Mouse (Mus musculus) frontal cortex, adult (tissue): Measurements from ENCODE around the gene Sorbs1.

Experiments used
- ATAC-seq: cut with Nextera tagmentation; 2 replicates; pipeline ENCODE4 v1.9.2; 2017; ENCODE audit warnings: mild to moderate bottlenecking, moderate library complexity, mixed read lengths; ENCODE audit not compliant: low TSS enrichment

Sorbs1 gene

GRCm38 (mm10) chr19:40348175-40348574 is 165.4 kb downstream of the Sorbs1 start:
- peak; percentile 25; the same call in 1 of the 2 replicates for ATAC-seq

- ATAC-seq: no peak
Observed at GRCm38 (mm10) chr19:40346908-40347307, 166.7 kb downstream of the Sorbs1 start.

DNA sequence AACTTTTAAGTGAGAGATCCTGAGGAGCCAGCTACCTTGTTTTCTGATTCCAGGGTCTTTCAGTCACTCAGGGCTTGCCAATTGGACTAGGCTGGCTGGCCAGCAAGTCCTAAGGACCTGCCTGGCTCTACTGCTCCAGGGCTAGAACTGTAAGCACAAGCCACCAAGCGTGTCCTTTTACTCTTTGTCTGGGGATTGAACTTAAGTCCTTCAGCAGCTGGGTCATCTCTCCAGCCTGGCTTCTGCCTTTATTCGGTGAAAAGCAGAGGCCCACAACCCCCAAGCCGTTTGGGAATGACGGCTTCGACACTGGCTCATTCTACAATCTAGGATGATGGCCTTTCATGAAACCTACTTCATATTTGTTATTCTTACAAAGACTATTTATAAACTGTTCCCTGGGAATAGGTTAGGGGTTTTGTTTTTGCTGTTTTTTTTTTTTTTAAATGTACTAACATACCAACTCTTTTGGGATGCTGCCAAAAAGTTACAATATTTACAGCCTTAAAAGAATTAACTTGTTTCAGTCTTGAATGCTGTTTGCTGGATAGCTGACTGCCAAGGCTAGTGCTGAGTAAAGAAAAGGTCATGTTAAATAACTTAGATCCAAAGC is 167.2 kb downstream of the Sorbs1 start:
- ATAC-seq: no peak

DNA sequence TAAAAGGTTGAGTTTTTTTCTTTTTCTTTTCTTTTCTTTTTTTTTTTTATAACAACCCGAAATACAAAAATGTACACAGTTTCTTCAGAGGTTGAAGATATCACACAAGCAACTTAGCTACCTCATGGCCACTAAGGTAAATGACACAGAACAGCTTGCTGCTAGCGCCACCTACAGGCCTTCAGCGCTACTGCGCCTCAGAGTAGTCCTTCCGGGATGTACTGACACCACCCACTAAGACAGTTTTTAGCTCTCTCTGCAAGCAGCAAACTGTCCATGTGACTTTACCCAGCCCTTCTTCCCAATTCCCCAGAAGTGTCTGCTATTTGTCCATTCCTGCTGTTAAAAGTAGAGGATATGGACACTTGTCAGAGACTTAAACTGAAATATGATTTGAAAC is 167.9 kb downstream of the Sorbs1 start:
- peak; percentile 76 for ATAC-seq

- ATAC-seq: peak; percentile 88
Observed at GRCm38 (mm10) chr19:40343018-40343417, 170.6 kb downstream of the Sorbs1 start.

DNA sequence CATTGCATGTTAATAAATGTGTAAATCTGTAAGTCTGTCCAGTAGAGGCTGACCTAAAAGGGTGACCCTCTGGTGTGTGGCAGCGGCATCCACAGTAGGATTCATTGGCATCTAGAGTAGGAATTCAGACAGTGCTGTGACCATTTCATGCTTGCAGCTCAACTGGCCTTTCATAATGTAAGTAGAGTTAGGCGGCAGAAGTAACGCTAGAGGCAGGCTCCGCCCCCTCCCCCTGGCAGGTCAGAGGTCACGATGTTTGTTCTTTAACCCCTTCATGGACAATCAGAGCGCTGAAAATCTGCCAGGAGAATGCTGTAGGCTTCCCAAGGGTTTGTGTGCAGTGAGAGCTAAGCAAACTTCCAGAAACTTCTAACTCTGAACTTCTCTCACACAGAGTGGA is 172.4 kb downstream of the Sorbs1 start:
- no peak for ATAC-seq

DNA sequence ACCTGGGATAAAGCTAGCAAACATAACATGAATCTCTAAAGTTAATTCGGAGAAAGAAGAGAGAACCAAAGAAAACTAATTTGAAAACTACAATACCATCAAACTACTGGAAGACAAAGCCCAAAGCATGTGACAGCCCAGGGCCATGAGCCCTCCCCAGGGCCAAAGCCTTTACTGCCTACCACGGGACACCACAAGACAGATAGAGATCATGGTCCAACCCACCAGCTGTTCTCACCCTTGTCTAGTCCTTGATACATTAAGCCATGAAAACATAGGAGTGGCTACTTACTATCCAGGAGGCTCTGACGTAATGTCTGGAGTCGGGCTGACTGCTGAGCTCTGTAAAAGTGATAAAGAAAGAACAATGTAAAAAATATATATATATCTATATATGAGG is 176.9 kb downstream of the Sorbs1 start:
- ATAC-seq: no peak

- peak; percentile 78; the same call in 1 of the 2 replicates for ATAC-seq
Observed at GRCm38 (mm10) chr19:40333905-40334304, 179.7 kb downstream of the Sorbs1 start.

- no peak for ATAC-seq
Observed at GRCm38 (mm10) chr19:40333081-40333480, 180.5 kb downstream of the Sorbs1 start.

- no peak for ATAC-seq
Observed at GRCm38 (mm10) chr19:40332303-40332702, 181.3 kb downstream of the Sorbs1 start.

- ATAC-seq: no peak
Observed at GRCm38 (mm10) chr19:40331846-40332245, 181.7 kb downstream of the Sorbs1 start.

DNA sequence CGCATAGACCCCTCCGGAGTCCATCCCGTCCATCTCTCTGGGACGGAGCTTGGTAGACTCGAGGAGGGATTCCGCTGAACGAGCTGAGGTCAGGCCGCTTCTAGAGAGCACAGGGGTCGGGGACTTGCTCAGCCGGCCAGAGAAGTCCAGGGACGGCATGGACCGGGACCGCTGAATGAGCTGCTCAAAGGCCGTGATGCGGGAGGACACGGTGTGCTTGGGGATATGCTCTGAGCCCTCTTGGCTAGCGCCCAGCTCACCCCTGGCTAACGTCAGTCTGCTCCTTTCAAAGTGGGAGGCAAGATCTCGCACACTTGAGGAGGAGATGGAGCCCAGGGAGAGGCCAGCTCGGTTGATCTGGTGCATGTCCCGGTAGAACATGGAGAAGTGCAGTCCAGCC is 187.5 kb downstream of the Sorbs1 start:
- no peak for ATAC-seq

DNA sequence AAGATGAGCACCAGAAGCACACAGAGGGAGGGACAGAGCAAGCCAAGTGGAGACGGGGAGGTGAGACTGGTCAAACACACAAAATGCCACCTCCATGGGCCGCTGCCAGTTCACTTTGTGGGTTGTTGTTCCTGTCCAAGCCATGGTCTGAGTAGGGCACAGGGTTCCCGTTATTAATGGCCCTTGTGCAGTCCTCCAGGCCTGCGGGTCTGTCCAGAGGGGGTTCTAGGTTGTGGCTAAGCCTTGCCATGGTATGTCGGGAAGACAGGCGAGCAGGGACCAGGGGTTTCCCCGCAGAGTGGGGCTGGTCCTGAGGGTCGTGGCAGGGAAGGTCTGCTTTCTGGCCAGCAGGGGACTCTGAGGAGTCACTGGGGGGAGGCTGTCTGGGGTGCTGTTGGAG is 188.2 kb downstream of the Sorbs1 start:
- ATAC-seq: no peak

- peak; percentile 38; the same call in 1 of the 2 replicates for ATAC-seq
Observed at GRCm38 (mm10) chr19:40322226-40322625, 191.4 kb downstream of the Sorbs1 start.

DNA sequence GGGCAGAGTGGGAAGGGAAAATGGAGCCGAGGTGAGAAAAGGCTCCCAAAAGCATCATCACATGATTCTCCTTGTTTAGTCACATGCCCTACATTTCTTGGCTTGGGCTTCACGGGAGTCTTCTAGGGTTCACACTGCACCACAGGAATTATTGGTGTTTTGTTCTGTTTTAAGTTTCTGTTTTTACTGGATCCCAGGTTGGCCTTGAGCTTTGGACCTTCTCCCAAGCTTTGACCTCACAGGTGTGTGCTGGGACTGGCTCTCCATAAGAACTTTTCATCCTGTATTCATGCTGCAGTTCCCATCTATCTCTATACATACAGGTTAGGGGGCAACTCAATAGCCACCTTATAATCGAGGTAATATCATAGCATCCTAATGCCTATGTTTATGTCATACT is 194.4 kb downstream of the Sorbs1 start:
- ATAC-seq: no peak

DNA sequence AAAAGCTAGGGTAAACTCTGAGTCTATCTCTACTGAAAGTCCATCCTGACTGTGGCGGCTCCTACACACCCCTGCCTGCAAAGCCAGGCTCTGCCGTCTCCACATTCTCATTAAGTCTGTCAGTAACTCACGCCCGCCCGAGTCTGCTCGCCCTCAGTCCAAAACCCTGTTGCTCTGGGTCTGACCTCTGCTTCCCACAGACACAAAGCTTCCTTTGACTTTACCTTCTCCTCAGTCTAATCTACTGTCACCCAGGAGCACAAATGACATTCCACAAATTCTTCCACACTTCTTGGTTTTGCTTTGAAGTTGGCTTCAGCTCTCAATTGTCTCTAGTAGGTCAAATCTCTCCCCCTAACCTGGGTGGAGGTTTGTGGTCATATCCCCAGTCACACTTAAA is 195.1 kb downstream of the Sorbs1 start:
- ATAC-seq: no peak

GRCm38 (mm10) chr19:40317001-40317400 is 196.6 kb downstream of the Sorbs1 start:
- no peak for ATAC-seq

- ATAC-seq: no peak
Observed at GRCm38 (mm10) chr19:40314252-40314651, 199.3 kb downstream of the Sorbs1 start.

- no peak for ATAC-seq
Observed at GRCm38 (mm10) chr19:40311631-40312030, 201.9 kb downstream of the Sorbs1 start.

- no peak for ATAC-seq
Observed at GRCm38 (mm10) chr19:40310410-40311130, 203.0 kb downstream of the Sorbs1 start.

GRCm38 (mm10) chr19:40309911-40310310 is 203.7 kb downstream of the Sorbs1 start:
- ATAC-seq: no peak

DNA sequence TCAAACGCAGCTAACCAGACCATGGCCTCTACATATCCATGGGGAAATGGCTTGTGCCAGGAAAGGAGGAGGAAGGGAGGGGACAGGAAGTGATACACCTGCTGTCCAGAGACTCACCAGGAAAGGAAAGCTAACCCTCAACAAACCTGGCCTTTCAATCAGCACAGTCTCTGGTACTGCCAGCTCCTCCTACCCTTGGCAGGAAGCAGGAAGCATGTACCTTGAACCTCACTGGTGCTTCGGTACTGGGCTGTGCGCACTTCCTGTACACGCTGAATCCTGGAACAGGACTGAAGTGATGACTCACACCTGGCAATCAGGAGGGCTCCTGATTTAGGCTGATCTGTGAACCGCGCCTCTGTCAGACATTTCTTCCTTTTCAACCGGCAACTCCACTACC is 206.0 kb downstream of the Sorbs1 start:
- peak; percentile 62 for ATAC-seq

- no peak for ATAC-seq
Observed at GRCm38 (mm10) chr19:40306631-40307030, 206.9 kb downstream of the Sorbs1 start.

DNA sequence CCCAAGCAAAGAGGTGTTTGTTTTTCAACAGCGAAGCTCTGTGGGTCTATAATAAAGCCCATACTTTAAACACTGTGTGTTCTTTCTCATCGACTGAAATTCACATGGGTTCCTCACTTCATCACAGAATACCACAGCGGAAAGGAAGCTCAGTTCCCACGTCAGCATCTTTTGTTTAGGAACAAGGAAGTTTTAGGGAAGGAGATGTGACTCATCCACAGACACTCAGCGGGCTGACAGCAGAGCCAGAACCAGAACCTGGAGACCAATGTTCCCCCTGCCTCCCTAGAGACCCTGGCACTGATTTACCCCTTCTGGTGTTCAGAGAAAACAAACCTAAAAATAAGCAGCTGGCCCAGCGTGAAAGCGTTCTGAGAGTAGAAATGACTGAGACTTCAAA is 208.1 kb downstream of the Sorbs1 start:
- no peak for ATAC-seq
